ENCODE assay signal across 20 mouse cellular contexts in the genomic region with DNA sequence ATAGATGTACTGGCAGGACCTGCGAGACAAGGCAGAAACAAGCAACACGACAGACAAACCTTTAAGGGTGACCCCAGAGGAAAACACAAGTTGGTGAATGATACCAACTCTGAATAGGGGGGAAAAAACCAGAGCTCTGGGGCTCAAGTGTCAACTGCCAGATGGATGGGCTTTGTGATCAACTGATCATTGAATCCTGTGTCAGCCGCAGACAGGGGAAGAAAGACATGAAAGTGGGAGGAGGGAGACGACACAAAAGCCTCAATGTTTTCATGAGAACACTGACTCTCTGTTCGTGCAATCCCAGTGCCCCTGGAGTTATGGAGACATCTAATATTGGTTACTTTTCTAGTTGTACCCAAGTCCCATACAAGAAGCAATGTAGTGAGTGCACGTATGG.
A peak's percentile ranks its signal among the peaks of the same experiment; 100 is the strongest.
DNase-seq lines count a peak whose midpoint lies in the region; ATAC-seq lines count a peak whose summit lies in the region.
"Had no signal": no experiment of that assay in that cellular context is flagged by ENCODE, and none has a peak within 500 bp of the region (broad histone marks: within the 10 kb centered on the region; RNA-seq: fewer than 3 reads in every experiment).

No protein-coding gene starts in this region.

- H3K27ac ChIP-seq in hindbrain, embryonic 12.5 days, result no peak overlapping the region
- no peak overlapping the region for H3K27ac ChIP-seq in hindbrain, embryonic 14.5 days
- H3K27ac ChIP-seq: gastrocnemius, adult 2 months; intestine, embryonic 15.5 days; kidney, embryonic 15.5 days; liver, embryonic 12.5 days; midbrain, embryonic 15.5 days had no signal

- no peaks in the 10 kb centered on the region for H3K27me3 ChIP-seq in hindbrain, embryonic 12.5 days
- H3K27me3 ChIP-seq in hindbrain, embryonic 14.5 days (ENCODE audit: control insufficient read depth, insufficient read depth, low read length), result no peaks in the 10 kb centered on the region
- H3K27me3 ChIP-seq: intestine, embryonic 15.5 days; kidney, embryonic 15.5 days; liver, embryonic 12.5 days; midbrain, embryonic 15.5 days had no signal

- whole genome bisulfite sequencing in hindbrain, embryonic 12.5 days, result 24% methylated on average over 6 of the region's 6 CpGs
- 25% methylated on average over 6 of the region's 6 CpGs for WGBS in hindbrain, embryonic 14.5 days

- H3K4me1 ChIP-seq in hindbrain, embryonic 12.5 days, result peaks cover 8% of the 10 kb centered on the region
- H3K4me1 ChIP-seq in hindbrain, embryonic 14.5 days (replicated peaks; ENCODE audit: control insufficient read depth, insufficient read depth, low read length), result no peaks in the 10 kb centered on the region
- H3K4me1 ChIP-seq: intestine, embryonic 15.5 days; kidney, embryonic 15.5 days; liver, embryonic 12.5 days; midbrain, embryonic 15.5 days had no signal

- peak; percentile 9 for DNase-seq in cerebellum, adult 11-12 months
- no peak for DNase-seq in cerebellum, adult 8-10 months
- no peak for DNase-seq in hindbrain, embryonic 14.5 days (ENCODE audit: low spot score)
- DNase-seq in right cerebral cortex, adult 18-20 months, result peak; percentile 13
- no peak for DNase-seq in right cerebral cortex, postnatal 4 days
- DNase-seq in lung, postnatal 14 days, result no peak
- DNase-seq in kidney, postnatal 25 days, result no peak
- DNase-seq: gastrocnemius, adult 2 months; heart, postnatal 4 days; lung, embryonic 14.5 days; right cerebral cortex, postnatal 14 days; thymus, postnatal 14 days had no signal

- peak; percentile 26; the same call in 1 of the 2 replicates for ATAC-seq in hindbrain, embryonic 12.5 days (ENCODE audit: low FRiP score)
- no peak for ATAC-seq in hindbrain, embryonic 14.5 days (ENCODE audit: low FRiP score)
- ATAC-seq: CD4-positive, CD25-positive, alpha-beta regulatory T cell, adult 4 months; forebrain, embryonic 16.5 days; intestine, embryonic 15.5 days; liver, embryonic 12.5 days; midbrain, embryonic 15.5 days had no signal

- no peak overlapping the region for H3K4me3 ChIP-seq in hindbrain, embryonic 12.5 days
- H3K4me3 ChIP-seq in hindbrain, embryonic 14.5 days (replicated peaks; ENCODE audit: low read length), result no peak overlapping the region
- H3K4me3 ChIP-seq: gastrocnemius, adult 2 months; intestine, embryonic 15.5 days; kidney, embryonic 15.5 days; liver, embryonic 12.5 days; midbrain, embryonic 15.5 days had no signal

- H3K4me2 ChIP-seq in hindbrain, embryonic 12.5 days (replicated peaks), result no peak overlapping the region
- H3K4me2 ChIP-seq in hindbrain, embryonic 14.5 days (replicated peaks), result no peak overlapping the region
- H3K4me2 ChIP-seq: intestine, embryonic 15.5 days; kidney, embryonic 15.5 days; liver, embryonic 12.5 days; lung, embryonic 14.5 days; midbrain, embryonic 15.5 days had no signal

- H3K36me3 ChIP-seq in hindbrain, embryonic 12.5 days, result no peaks in the 10 kb centered on the region
- H3K36me3 ChIP-seq in hindbrain, embryonic 14.5 days (replicated peaks; ENCODE audit: control insufficient read depth, insufficient read depth), result no peaks in the 10 kb centered on the region
- H3K36me3 ChIP-seq: G1E; intestine, embryonic 15.5 days; kidney, embryonic 15.5 days; liver, embryonic 12.5 days; midbrain, embryonic 15.5 days had no signal

- no peak overlapping the region for H3K9ac ChIP-seq in hindbrain, embryonic 12.5 days
- H3K9ac ChIP-seq in hindbrain, embryonic 14.5 days, result no peak overlapping the region
- H3K9ac ChIP-seq: intestine, embryonic 15.5 days; kidney, embryonic 15.5 days; liver, embryonic 12.5 days; lung, embryonic 14.5 days; midbrain, embryonic 15.5 days had no signal

- no peaks in the 10 kb centered on the region for H3K9me3 ChIP-seq in hindbrain, embryonic 12.5 days (replicated peaks)
- H3K9me3 ChIP-seq in hindbrain, embryonic 14.5 days (ENCODE audit: control insufficient read depth, low read length), result no peaks in the 10 kb centered on the region
- H3K9me3 ChIP-seq: intestine, embryonic 15.5 days; kidney, embryonic 15.5 days; liver, embryonic 12.5 days; midbrain, embryonic 15.5 days had no signal

Comparison
In these comparisons a context has a peak if more than half of its experiments do, and no peak if none do; other contexts are left out.
1. DNase-seq: peak in cerebellum, adult 11-12 months (single experiment) and right cerebral cortex, adult 18-20 months (single experiment); none in cerebellum, adult 8-10 months (single experiment), hindbrain, embryonic 14.5 days (single experiment), right cerebral cortex, postnatal 4 days (single experiment), lung, postnatal 14 days (single experiment) and kidney, postnatal 25 days (0 of 2).